Mouse (Mus musculus): ENCODE measurements at regions not wholly inside any gene's neighbourhood (a gene's known extent, or its start where the extent isn't known, plus 50 kb on each side); places are given as distances from the start of the nearest gene placed in this dataset.

DNA sequence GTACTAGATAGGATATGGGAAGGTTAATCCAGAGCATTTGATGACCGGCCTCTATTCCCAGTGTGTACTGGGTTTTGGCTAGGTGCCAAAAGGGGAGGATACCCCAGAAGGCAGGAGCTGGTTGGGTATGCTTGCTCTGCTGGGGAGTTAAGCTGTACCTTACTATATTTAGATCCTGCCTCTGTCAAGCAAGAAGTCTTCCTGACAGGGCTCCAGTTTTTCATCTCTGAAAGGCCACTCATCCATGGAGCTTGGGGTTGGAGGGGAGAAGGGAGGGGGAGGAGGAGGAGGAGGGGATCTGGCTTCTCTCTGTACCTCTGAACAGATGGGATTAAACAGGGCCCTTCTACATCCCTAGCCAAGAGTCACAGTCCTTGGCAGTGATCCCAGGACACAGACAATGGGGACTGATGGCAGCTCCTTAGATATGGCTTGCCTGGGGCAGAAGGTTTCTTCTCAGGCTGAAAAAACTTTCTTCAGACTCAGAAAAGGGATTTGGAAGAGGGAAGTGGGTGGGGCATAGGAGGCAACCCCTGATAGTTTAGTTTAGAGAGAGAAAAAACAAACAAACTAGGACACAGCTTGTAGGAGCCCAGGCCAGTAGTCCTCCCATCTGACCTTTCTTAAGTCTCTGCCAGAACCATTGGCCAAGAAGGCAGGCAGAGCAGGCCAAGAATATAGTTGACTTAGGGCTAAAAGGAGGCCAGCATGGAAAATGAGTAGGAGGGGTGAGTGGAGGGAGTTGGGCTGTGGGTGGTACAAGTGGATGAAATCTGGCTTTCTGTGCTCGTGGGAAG, 78.3 kb upstream of the Astn2 start:
- no peaks in the 10 kb centered on the region for H3K36me3 ChIP-seq (ENCODE audit: control insufficient read depth, insufficient read depth, low read length)
- no peak overlapping the region for H3K27ac ChIP-seq (ENCODE audit: low read length)
- H3K27me3 ChIP-seq (replicated peaks; ENCODE audit: control insufficient read depth, insufficient read depth, low read length) = no peaks in the 10 kb centered on the region
- no peaks in the 10 kb centered on the region for H3K4me1 ChIP-seq (ENCODE audit: control insufficient read depth, insufficient read depth, low read length)
- H3K9me3 ChIP-seq (ENCODE audit: control insufficient read depth, low read length) = no peaks in the 10 kb centered on the region
- ATAC-seq = peak; percentile 89
- 46% methylated on average over 2 of the region's 2 CpGs for WGBS
- H3K4me3 ChIP-seq (ENCODE audit: low read length) = no peak overlapping the region
- no peak overlapping the region for H3K4me2 ChIP-seq (ENCODE audit: low read depth, low read length)
- no peak overlapping the region for H3K9ac ChIP-seq (ENCODE audit: low read depth, low read length)

DNA sequence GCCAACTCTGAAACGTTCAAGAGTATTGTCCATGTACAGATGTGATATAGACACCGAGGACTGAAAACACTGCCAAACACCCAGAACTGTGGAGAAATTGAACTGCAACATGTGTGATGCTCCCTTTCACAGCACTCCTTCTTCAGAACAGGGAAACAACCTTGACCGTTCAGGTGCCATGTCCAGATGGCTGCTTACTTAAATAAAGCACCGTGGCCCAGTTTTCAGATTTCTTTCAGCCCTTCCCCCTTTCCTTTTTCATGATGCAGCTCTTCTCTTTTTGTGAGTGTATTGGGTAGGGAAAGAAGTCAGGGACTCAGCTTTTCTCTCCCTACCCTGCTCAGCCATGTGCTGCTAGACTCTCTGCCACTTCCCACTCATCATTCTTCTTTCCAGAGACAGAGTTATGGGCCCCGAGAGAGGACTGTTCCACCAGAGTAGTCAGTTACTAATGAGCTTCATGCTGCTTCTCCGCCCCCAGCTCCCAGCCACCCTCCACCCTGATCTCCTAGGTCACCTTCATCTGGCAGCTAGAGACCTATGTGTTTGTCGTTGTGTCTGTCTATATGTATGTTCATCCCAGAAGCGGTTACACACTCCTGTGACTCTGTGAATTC, 74.3 kb upstream of the Astn2 start:
- Histone ChIP-seq H3K27me3 (replicated peaks; ENCODE audit: control insufficient read depth, insufficient read depth, low read length) (no peaks in the 10 kb centered on the region), H3K36me3 (ENCODE audit: control insufficient read depth, insufficient read depth, low read length) (no peaks in the 10 kb centered on the region), H3K4me1 (ENCODE audit: control insufficient read depth, insufficient read depth, low read length) (no peaks in the 10 kb centered on the region), H3K9me3 (ENCODE audit: control insufficient read depth, low read length) (no peaks in the 10 kb centered on the region), H3K9ac (ENCODE audit: low read depth, low read length) (no peak overlapping the region), H3K4me2 (ENCODE audit: low read depth, low read length) (no peak overlapping the region), H3K4me3 (ENCODE audit: low read length) (no peak overlapping the region), H3K27ac (ENCODE audit: low read length) (no peak overlapping the region)
- ATAC-seq = no peak
- 61% methylated on average over 8 of the region's 8 CpGs for whole genome bisulfite sequencing

All from intestine, embryonic 16.5 days (tissue).